Mouse (Mus musculus): ENCODE measurements at regions not wholly inside any gene's neighbourhood (a gene's known extent, or its start where the extent isn't known, plus 50 kb on each side); places are given as distances from the start of the nearest gene placed in this dataset.

DNA sequence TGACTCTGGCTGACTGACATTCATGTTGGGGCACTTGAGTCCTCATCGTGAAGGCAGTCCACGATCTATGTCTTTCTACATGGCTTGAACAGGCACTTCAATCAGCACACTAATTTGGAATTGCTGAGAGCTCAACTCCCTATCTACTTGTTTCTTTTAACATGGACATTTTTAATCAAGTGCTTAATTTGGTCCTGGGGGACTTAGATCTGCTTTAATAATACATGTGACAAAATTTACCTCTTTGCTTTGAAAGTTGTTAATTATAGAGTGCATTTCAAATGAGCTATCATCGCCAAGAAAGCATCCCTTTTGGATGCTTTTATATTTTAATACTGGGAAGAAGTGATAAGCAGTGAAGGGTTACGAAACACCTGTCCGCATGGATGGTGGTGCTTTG, 436.6 kb upstream of the Sel1l start:
- TF ChIP-seq GATA1 (IDR thresholded peaks at IDR 0.05; ENCODE audit: borderline replicate concordance, low read length) (no peak), FLI1 (IDR thresholded peaks at IDR 0.05; ENCODE audit: low read length) (no peak)

All from megakaryocyte, embryonic 14.5 days (primary cell).